Mouse (Mus musculus) spleen, postnatal 10 days (tissue): ENCODE measurements at regions not wholly inside any gene's neighbourhood (a gene's known extent, or its start where the extent isn't known, plus 50 kb on each side); places are given as distances from the start of the nearest gene placed in this dataset.

Experiments
- DNase-seq, 2 experiments: peaks; one replicate each; pipeline ENCODE4 v3.0.0; 2021 to 2022; ENCODE audit warnings: low spot score in 2 of 2

DNA sequence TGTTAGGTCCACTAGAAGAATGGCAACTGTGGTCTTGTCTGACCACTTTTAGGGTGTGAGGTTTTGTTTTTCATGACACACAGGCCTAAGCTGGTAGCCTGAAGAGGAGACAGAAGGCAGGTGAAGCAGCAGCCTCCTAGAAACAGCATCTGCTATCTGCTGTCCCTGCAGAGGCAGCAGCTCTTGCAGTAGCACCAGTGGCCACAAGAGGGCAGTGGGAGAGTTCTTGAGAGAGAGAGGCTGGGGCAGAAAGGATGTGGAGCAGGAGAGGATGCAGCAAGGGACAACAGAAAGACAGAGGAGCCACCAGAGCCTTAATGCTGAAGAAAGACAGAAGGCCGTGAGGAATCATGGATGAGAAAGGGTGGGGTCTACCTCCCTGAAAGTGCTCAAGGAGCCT, 88.1 kb upstream of the Usp51 start:
- DNase-seq = peak; percentile 32 to 67

DNA sequence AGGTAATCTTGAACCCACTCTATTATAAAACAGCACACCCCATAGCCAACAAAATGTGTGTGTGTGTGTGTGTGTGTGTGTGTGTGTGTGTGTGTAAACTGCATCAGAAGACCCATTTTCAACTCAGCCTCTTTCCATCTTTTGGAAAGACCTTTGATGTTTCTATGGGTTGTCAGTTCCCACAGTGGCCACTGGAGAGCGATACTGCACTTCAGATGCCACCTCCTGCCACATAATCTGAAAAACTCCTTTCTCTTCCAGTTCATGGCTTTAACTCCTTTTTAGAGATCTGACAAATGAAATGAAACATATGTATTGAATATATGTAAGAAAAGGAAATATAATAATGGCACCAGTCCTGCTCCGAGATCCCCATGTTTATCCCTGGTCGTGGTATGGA, 79.3 kb upstream of the Usp51 start:
- DNase-seq = no peak

DNA sequence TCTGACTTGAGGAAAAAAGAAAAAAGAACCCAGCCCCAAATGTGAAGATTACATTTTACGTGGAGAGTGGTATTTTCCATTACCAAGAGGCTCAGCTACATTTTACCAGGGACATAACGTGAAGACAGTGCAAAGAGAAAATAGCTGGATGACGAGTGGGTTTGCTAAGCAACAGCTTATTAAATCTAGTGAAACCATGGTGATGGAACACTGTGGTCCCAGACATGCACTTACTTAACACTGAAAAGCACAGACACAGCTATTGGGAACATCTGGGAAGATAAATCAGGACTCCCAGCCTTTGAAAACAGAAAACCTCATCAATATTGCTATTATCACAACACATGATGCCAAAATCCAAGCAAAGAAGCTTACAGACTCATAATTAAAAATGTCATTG, 60.1 kb upstream of the Usp51 start:
- no peak for DNase-seq
